Mouse (Mus musculus) neural tube, embryonic 11.5 days (tissue): ENCODE data around the gene Mgst1. TPM values are rescaled to one million over a fixed set of nuclear protein-coding genes. Genes with fewer than 3 reads are reported as not detected.

Source experiments
- ATAC-seq: fragments of 200-750 bp; cut with Nextera tagmentation; 2 replicates; pipeline ENCODE4 v1.8.0; 2017; ENCODE audit warnings: moderate number of reproducible peaks, mild to moderate bottlenecking, moderate TSS enrichment, moderate library complexity; ENCODE audit not compliant: insufficient read depth, low FRiP score, low TSS enrichment
- DNase-seq: peaks from one replicate; pipeline ENCODE4 v3.0.0-alpha.2; 2015; ENCODE audit warnings: low spot score
- H3K27ac ChIP-seq: fragments of 300-500 bp; sonication (generic); 2 replicates; pipeline ENCODE4 v1.5.1; 2014; ENCODE audit warnings: low read depth, mild to moderate bottlenecking, low read length
- H3K27me3 ChIP-seq: fragments of 300-500 bp; sonication (generic); 2 replicates; pipeline ENCODE4 v1.6.1; 2014; ENCODE audit warnings: mild to moderate bottlenecking, low read length, mixed read lengths; ENCODE audit not compliant: control insufficient read depth, insufficient read depth
- H3K36me3 ChIP-seq: fragments of 300-500 bp; sonication (generic); 2 replicates; pipeline ENCODE4 v1.6.1; 2014; ENCODE audit warnings: mild to moderate bottlenecking, low read length, moderate library complexity, mixed read lengths; ENCODE audit not compliant: control insufficient read depth, insufficient read depth
- H3K4me1 ChIP-seq: fragments of 300-500 bp; sonication (generic); 2 replicates; pipeline ENCODE4 v1.6.1; 2014; ENCODE audit warnings: low read length, mixed read lengths; ENCODE audit not compliant: control insufficient read depth, insufficient read depth
- H3K4me2 ChIP-seq: fragments of 300-500 bp; sonication (generic); 2 replicates; pipeline ENCODE4 v1.6.1; 2014; ENCODE audit warnings: low read depth, mild to moderate bottlenecking, moderate library complexity
- H3K4me3 ChIP-seq: fragments of 300-500 bp; sonication (generic); 2 replicates; pipeline ENCODE4 v1.5.1; 2014; ENCODE audit warnings: low read depth, low read length
- H3K9ac ChIP-seq: fragments of 300-500 bp; sonication (generic); 2 replicates; pipeline ENCODE4 v1.6.1; 2014; ENCODE audit warnings: mild to moderate bottlenecking, low read length
- H3K9me3 ChIP-seq: fragments of 300-500 bp; sonication (generic); 2 replicates; pipeline ENCODE4 v1.6.1; 2016; ENCODE audit warnings: low read length; ENCODE audit not compliant: control insufficient read depth
- WGBS: fragments of 180-500 bp; shearing (Covaris S2); extraction: QIAGEN DNeasy Blood & Tissue Kit; methylation state at CpG from one replicate; pipeline ENCODE4 v1.1.7; 2014; 5-methylcytosine and 5-hydroxymethylcytosine counted together
- polyA plus RNA-seq: library from polyadenylated mRNA; unstranded; fragments of >200 nt; fragmentation: Nextera tagmentation; extraction: Ambion mirVana; gene quantifications from 2 replicates; pipeline ENCODE4 v1.2.1, GENCODE M21; 2014

Mgst1 gene
- polyA plus RNA-seq, 1 experiment from 2014 or later, result 61.3 TPM

- Histone ChIP-seq H3K4me1 (no peaks in the 10 kb centered on the region), H3K4me2 (no peak overlapping the region), H3K9me3 (no peaks in the 10 kb centered on the region), H3K4me3 (no peak overlapping the region), H3K27ac (no peak overlapping the region), H3K9ac (no peak overlapping the region), H3K36me3 (no peaks in the 10 kb centered on the region), H3K27me3 (no peaks in the 10 kb centered on the region)
- 74% methylated on average over 3 of the region's 3 CpGs for WGBS
- DNase-seq (no peak), ATAC-seq (0 out of 2 replicates have a peak, but pooled peaks have one; percentile 20)
Measured at GRCm38 (mm10) chr6:138130541-138130940, 9.6 kb upstream of the Mgst1 start.

GRCm38 (mm10) chr6:138140336-138140735, 220 bp downstream of the Mgst1 start:
- DNase-seq (peak; percentile 81), ATAC-seq (peak; percentile 90)
- H3K9me3 ChIP-seq, result no peaks in the 10 kb centered on the region
- no peaks in the 10 kb centered on the region for H3K4me1 ChIP-seq
- peak overlapping the region; percentile 76 for H3K4me2 ChIP-seq
- H3K9ac ChIP-seq, result peak overlapping the region; percentile 57
- H3K27ac ChIP-seq, result no peak overlapping the region
- peak overlapping the region; percentile 40 for H3K4me3 ChIP-seq
- under 1% methylated on average over 16 of the region's 16 CpGs for WGBS
- H3K27me3 ChIP-seq, result no peaks in the 10 kb centered on the region
- no peaks in the 10 kb centered on the region for H3K36me3 ChIP-seq

- no peak overlapping the region for H3K27ac ChIP-seq
- H3K36me3 ChIP-seq, result no peaks in the 10 kb centered on the region
- no peaks in the 10 kb centered on the region for H3K4me1 ChIP-seq
- H3K4me2 ChIP-seq, result no peak overlapping the region; the same call in 1 of the 2 replicates
- no peaks in the 10 kb centered on the region for H3K27me3 ChIP-seq
- 65% methylated on average over 4 of the region's 4 CpGs for WGBS
- peak; percentile 12 for DNase-seq
- H3K4me3 ChIP-seq, result no peak overlapping the region
- no peaks in the 10 kb centered on the region for H3K9me3 ChIP-seq
- H3K9ac ChIP-seq, result no peak overlapping the region
- ATAC-seq, result 0 out of 2 replicates have a peak, but pooled peaks have one; percentile 21
Measured at GRCm38 (mm10) chr6:138141111-138141592, 1.0 kb downstream of the Mgst1 start.

GRCm38 (mm10) chr6:138142604-138143003, 2.5 kb downstream of the Mgst1 start:
- no peaks in the 10 kb centered on the region for H3K27me3 ChIP-seq
- no peak for ATAC-seq
- no peaks in the 10 kb centered on the region for H3K9me3 ChIP-seq
- H3K9ac ChIP-seq, result no peak overlapping the region
- H3K4me2 ChIP-seq, result no peak overlapping the region
- no peak overlapping the region for H3K4me3 ChIP-seq
- no peaks in the 10 kb centered on the region for H3K36me3 ChIP-seq
- DNase-seq, result no peak
- 88% methylated on average over 7 of the region's 7 CpGs for WGBS
- H3K4me1 ChIP-seq, result no peaks in the 10 kb centered on the region
- H3K27ac ChIP-seq, result no peak overlapping the region

- Histone ChIP-seq H3K36me3 (no peaks in the 10 kb centered on the region), H3K4me1 (no peaks in the 10 kb centered on the region), H3K27ac (no peak overlapping the region), H3K4me3 (no peak overlapping the region), H3K9ac (no peak overlapping the region), H3K9me3 (no peaks in the 10 kb centered on the region), H3K27me3 (no peaks in the 10 kb centered on the region), H3K4me2 (no peak overlapping the region)
- DNase-seq (no peak), ATAC-seq (no peak)
- 92% methylated on average over 3 of the region's 3 CpGs for WGBS
Measured at GRCm38 (mm10) chr6:138143450-138143849, 3.3 kb downstream of the Mgst1 start.

GRCm38 (mm10) chr6:138153111-138153510, 13.0 kb downstream of the Mgst1 start:
- no peaks in the 10 kb centered on the region for H3K9me3 ChIP-seq
- ATAC-seq, result no peak
- H3K27ac ChIP-seq, result no peak overlapping the region
- no peak overlapping the region for H3K4me2 ChIP-seq
- H3K4me1 ChIP-seq, result no peaks in the 10 kb centered on the region
- H3K36me3 ChIP-seq, result 0 out of 2 replicates have a peak, but pooled peaks cover 2% of the 10 kb centered on the region
- H3K27me3 ChIP-seq, result no peaks in the 10 kb centered on the region
- peak; percentile 61 for DNase-seq
- no peak overlapping the region for H3K9ac ChIP-seq
- no peak overlapping the region for H3K4me3 ChIP-seq
- WGBS, result 34% methylated on average over 5 of the region's 5 CpGs

GRCm38 (mm10) chr6:138163920-138164319, 23.8 kb downstream of the Mgst1 start:
- Histone ChIP-seq H3K9ac (no peak overlapping the region), H3K27ac (no peak overlapping the region), H3K4me1 (no peaks in the 10 kb centered on the region), H3K4me2 (no peak overlapping the region), H3K9me3 (no peaks in the 10 kb centered on the region), H3K27me3 (no peaks in the 10 kb centered on the region), H3K36me3 (no peaks in the 10 kb centered on the region), H3K4me3 (no peak overlapping the region)
- WGBS, result 82% methylated on average over 5 of the region's 7 CpGs
- DNase-seq (peak; percentile 31), ATAC-seq (no peak)

GRCm38 (mm10) chr6:138171480-138172224, 31.5 kb downstream of the Mgst1 start:
- no peaks in the 10 kb centered on the region for H3K36me3 ChIP-seq
- DNase-seq (peak; percentile 30), ATAC-seq (peak; percentile 57)
- H3K9ac ChIP-seq, result no peak overlapping the region
- no peak overlapping the region for H3K4me2 ChIP-seq
- H3K9me3 ChIP-seq, result no peaks in the 10 kb centered on the region
- 75% methylated on average over 15 of the region's 15 CpGs for WGBS
- H3K4me1 ChIP-seq, result no peaks in the 10 kb centered on the region
- H3K27me3 ChIP-seq, result no peaks in the 10 kb centered on the region
- H3K27ac ChIP-seq, result no peak overlapping the region
- H3K4me3 ChIP-seq, result no peak overlapping the region
